Mouse (Mus musculus): ENCODE results near the gene Vpreb3. TPM values are rescaled to one million over a fixed set of nuclear protein-coding genes. Genes with fewer than 3 reads are reported as not detected.
A peak's percentile ranks its signal among the peaks of the same experiment; 100 is the strongest.

Vpreb3 gene
- polyA plus RNA-seq, 1 experiment from 2014 or later = 61.6 TPM

- DNase-seq (no peak), ATAC-seq (no peak)
- Histone ChIP-seq H3K27ac (ENCODE audit: low read depth) (no peak overlapping the region), H3K36me3 (replicated peaks; ENCODE audit: insufficient read depth, low read length) (no peaks in the 10 kb centered on the region), H3K4me2 (ENCODE audit: low read depth, low read length) (no peak overlapping the region), H3K9me3 (ENCODE audit: low read length) (no peaks in the 10 kb centered on the region), H3K9ac (replicated peaks) (no peak overlapping the region), H3K27me3 (ENCODE audit: insufficient read depth, low read length) (peaks cover 16% of the 10 kb centered on the region), H3K4me1 (ENCODE audit: insufficient read depth) (peaks cover 8% of the 10 kb centered on the region), H3K4me3 (ENCODE audit: low read depth, low read length) (no peak overlapping the region)
- 60% methylated on average over 13 of the region's 13 CpGs for WGBS (ENCODE audit: insufficient replicate concordance)
- TF ChIP-seq EP300 (IDR thresholded peaks at IDR 0.05; ENCODE audit: low read depth) = no peak
- no peak for TF ChIP-seq CTCF (IDR thresholded peaks at IDR 0.05; ENCODE audit: low read depth)
These were observed 16.5 kb upstream of the Vpreb3 start for GRCm38 (mm10) chr10:75926396-75926795.

- TF ChIP-seq CTCF (IDR thresholded peaks at IDR 0.05; ENCODE audit: low read depth) = no peak
- TF ChIP-seq EP300 (IDR thresholded peaks at IDR 0.05; ENCODE audit: low read depth) = no peak
- DNase-seq = no peak
- no peak for ATAC-seq
- H3K36me3 ChIP-seq (replicated peaks; ENCODE audit: insufficient read depth, low read length) = no peaks in the 10 kb centered on the region
- no peak overlapping the region for H3K27ac ChIP-seq (ENCODE audit: low read depth)
- peaks cover 26% of the 10 kb centered on the region for H3K27me3 ChIP-seq (ENCODE audit: insufficient read depth, low read length)
- no peak overlapping the region for H3K4me2 ChIP-seq (ENCODE audit: low read depth, low read length)
- H3K4me3 ChIP-seq (ENCODE audit: low read depth, low read length) = no peak overlapping the region
- no peak overlapping the region for H3K9ac ChIP-seq (replicated peaks)
- H3K4me1 ChIP-seq (ENCODE audit: insufficient read depth) = peaks cover 19% of the 10 kb centered on the region
- H3K9me3 ChIP-seq (ENCODE audit: low read length) = no peaks in the 10 kb centered on the region
- WGBS (ENCODE audit: insufficient replicate concordance) = 41% methylated on average over 6 of the region's 6 CpGs
These were observed 12.6 kb upstream of the Vpreb3 start for GRCm38 (mm10) chr10:75930304-75930703.

- Histone ChIP-seq H3K27me3 (ENCODE audit: insufficient read depth, low read length) (peaks cover 26% of the 10 kb centered on the region), H3K9ac (replicated peaks) (no peak overlapping the region), H3K27ac (ENCODE audit: low read depth) (no peak overlapping the region), H3K36me3 (replicated peaks; ENCODE audit: insufficient read depth, low read length) (no peaks in the 10 kb centered on the region), H3K4me1 (ENCODE audit: insufficient read depth) (peaks cover 26% of the 10 kb centered on the region), H3K4me2 (ENCODE audit: low read depth, low read length) (no peak overlapping the region), H3K4me3 (ENCODE audit: low read depth, low read length) (no peak overlapping the region), H3K9me3 (ENCODE audit: low read length) (no peaks in the 10 kb centered on the region)
- 20% methylated on average over 4 of the region's 7 CpGs for WGBS (ENCODE audit: insufficient replicate concordance)
- ATAC-seq (no peak), DNase-seq (no peak)
- TF ChIP-seq CTCF (IDR thresholded peaks at IDR 0.05; ENCODE audit: low read depth) (no peak), EP300 (IDR thresholded peaks at IDR 0.05; ENCODE audit: low read depth) (no peak)
These were observed 11.5 kb upstream of the Vpreb3 start for GRCm38 (mm10) chr10:75931311-75931710.

- peaks cover 26% of the 10 kb centered on the region for H3K27me3 ChIP-seq (ENCODE audit: insufficient read depth, low read length)
These were observed 10.7 kb upstream of the Vpreb3 start for GRCm38 (mm10) chr10:75932081-75932678.

GRCm38 (mm10) chr10:75932891-75933290 lies 10.0 kb upstream of the Vpreb3 start, which contains the start of gene Chchd10:
Gene Chchd10, plus strand, starts transcription at chr10:75933130.
- peak within 1 kb of the TSS; percentile 77 for H3K4me2 ChIP-seq (ENCODE audit: low read depth, low read length)
- no peak for TF ChIP-seq CTCF (IDR thresholded peaks at IDR 0.05; ENCODE audit: low read depth)
- no peak for TF ChIP-seq EP300 (IDR thresholded peaks at IDR 0.05; ENCODE audit: low read depth)
- H3K27me3 ChIP-seq (ENCODE audit: insufficient read depth, low read length) = peaks cover 26% of the 10 kb centered on the region
- H3K4me1 ChIP-seq (ENCODE audit: insufficient read depth) = peaks cover 40% of the 10 kb centered on the region
- WGBS (ENCODE audit: insufficient replicate concordance) = 60% methylated on average over 6 of the region's 6 CpGs
- DNase-seq = no peak
- H3K27ac ChIP-seq (ENCODE audit: low read depth) = no peak within 1 kb of the TSS
- peaks cover 7% of the 10 kb centered on the region for H3K36me3 ChIP-seq (replicated peaks; ENCODE audit: insufficient read depth, low read length)
- H3K9me3 ChIP-seq (ENCODE audit: low read length) = no peaks in the 10 kb centered on the region
- peak within 1 kb of the TSS; percentile 52; the same call in 1 of the 2 replicates for H3K9ac ChIP-seq (replicated peaks)
- peak within 1 kb of the TSS; percentile 45 for H3K4me3 ChIP-seq (ENCODE audit: low read depth, low read length)
- no peak for ATAC-seq

More at GRCm38 (mm10) chr10:75932081-75932678, 10.7 kb upstream of the Vpreb3 start:
- under 1% methylated on average over 32 of the region's 44 CpGs for WGBS (ENCODE audit: insufficient replicate concordance)
- ATAC-seq = peak; percentile 4; the same call in 1 of the 2 replicates
- Histone ChIP-seq H3K9me3 (ENCODE audit: low read length) (no peaks in the 10 kb centered on the region), H3K9ac (replicated peaks) (peak overlapping the region; percentile 52; the same call in 1 of the 2 replicates), H3K4me1 (ENCODE audit: insufficient read depth) (peaks cover 34% of the 10 kb centered on the region), H3K4me2 (ENCODE audit: low read depth, low read length) (peak overlapping the region; percentile 77), H3K36me3 (replicated peaks; ENCODE audit: insufficient read depth, low read length) (peaks cover 6% of the 10 kb centered on the region), H3K27ac (ENCODE audit: low read depth) (no peak overlapping the region), H3K4me3 (ENCODE audit: low read depth, low read length) (peak overlapping the region; percentile 45)
- TF ChIP-seq CTCF (IDR thresholded peaks at IDR 0.05; ENCODE audit: low read depth) = no peak
- no peak for TF ChIP-seq EP300 (IDR thresholded peaks at IDR 0.05; ENCODE audit: low read depth)
- DNase-seq = peak; percentile 73

- 50% methylated on average over 1 of the region's 1 CpGs for WGBS (ENCODE audit: insufficient replicate concordance)
These were observed 7.9 kb upstream of the Vpreb3 start for GRCm38 (mm10) chr10:75934991-75935390.

More at GRCm38 (mm10) chr10:75934991-75935390, 7.9 kb upstream of the Vpreb3 start:
- peaks cover 23% of the 10 kb centered on the region for H3K27me3 ChIP-seq (ENCODE audit: insufficient read depth, low read length)
- H3K9me3 ChIP-seq (ENCODE audit: low read length) = no peaks in the 10 kb centered on the region
- TF ChIP-seq EP300 (IDR thresholded peaks at IDR 0.05; ENCODE audit: low read depth) (no peak), CTCF (IDR thresholded peaks at IDR 0.05; ENCODE audit: low read depth) (no peak)
- DNase-seq (no peak), ATAC-seq (peak; percentile 28)
- peaks cover 54% of the 10 kb centered on the region for H3K4me1 ChIP-seq (ENCODE audit: insufficient read depth)
- peak overlapping the region; percentile 77; the same call in 1 of the 2 replicates for H3K4me3 ChIP-seq (ENCODE audit: low read depth, low read length)
- H3K9ac ChIP-seq (replicated peaks) = peak overlapping the region; percentile 81; the same call in 1 of the 2 replicates
- H3K4me2 ChIP-seq (ENCODE audit: low read depth, low read length) = peak overlapping the region; percentile 87
- peak overlapping the region; percentile 90 for H3K27ac ChIP-seq (ENCODE audit: low read depth)
- peaks cover 9% of the 10 kb centered on the region for H3K36me3 ChIP-seq (replicated peaks; ENCODE audit: insufficient read depth, low read length)

All from liver, postnatal 0 days (tissue).